Mouse (Mus musculus) intestine, postnatal 0 days (tissue): ENCODE measurements at regions not wholly inside any gene's neighbourhood (a gene's known extent, or its start where the extent isn't known, plus 50 kb on each side); places are given as distances from the start of the nearest gene placed in this dataset.

ENCODE experiments used
- ATAC-seq: fragments of 200-750 bp; cut with Nextera tagmentation; 2 replicates; pipeline ENCODE4 v1.8.0; 2017; ENCODE audit warnings: mild to moderate bottlenecking, moderate TSS enrichment, moderate library complexity
- H3K27ac ChIP-seq: fragments of 300-500 bp; sonication (generic); 2 replicates; pipeline ENCODE4 v1.5.1; 2014; ENCODE audit warnings: mild to moderate bottlenecking, low read depth, low read length, moderate library complexity
- H3K27me3 ChIP-seq: fragments of 300-500 bp; sonication (generic); replicated peaks from 2 replicates; pipeline ENCODE4 v1.6.1; 2014; ENCODE audit warnings: low read length, mixed read lengths; ENCODE audit not compliant: control insufficient read depth, insufficient read depth
- H3K36me3 ChIP-seq: fragments of 300-500 bp; sonication (generic); 2 replicates; pipeline ENCODE4 v1.6.1; 2014; ENCODE audit warnings: mild to moderate bottlenecking, moderate library complexity; ENCODE audit not compliant: control insufficient read depth, insufficient read depth
- H3K4me1 ChIP-seq: fragments of 300-500 bp; sonication (generic); replicated peaks from 2 replicates; pipeline ENCODE4 v1.6.1; 2014; ENCODE audit warnings: antibody characterized with exemption, low read length, mixed read lengths; ENCODE audit not compliant: control insufficient read depth, insufficient read depth
- H3K4me2 ChIP-seq: fragments of 300-500 bp; sonication (generic); replicated peaks from 2 replicates; pipeline ENCODE4 v1.6.1; 2014; ENCODE audit warnings: low read depth, mild to moderate bottlenecking, moderate library complexity
- H3K4me3 ChIP-seq: fragments of 300-500 bp; sonication (generic); 2 replicates; pipeline ENCODE4 v1.5.1; 2014; ENCODE audit warnings: low read depth, low read length
- H3K9ac ChIP-seq: fragments of 300-500 bp; sonication (generic); 2 replicates; pipeline ENCODE4 v1.6.1; 2014; ENCODE audit warnings: mild to moderate bottlenecking, low read depth, low read length
- H3K9me3 ChIP-seq: fragments of 300-500 bp; sonication (generic); 2 replicates; pipeline ENCODE4 v1.6.1; 2016; ENCODE audit warnings: mixed run types; ENCODE audit not compliant: control insufficient read depth
- CTCF ChIP-seq: sonication (generic); IDR thresholded peaks from 2 replicates; pipeline ENCODE4 v1.5.1; 2016; ENCODE audit warnings: low read depth, mild to moderate bottlenecking, control low read depth, antibody characterized with exemption, moderate library complexity
- WGBS: fragments of 180-500 bp; shearing (Covaris S2); extraction: QIAGEN DNeasy Blood & Tissue Kit; methylation state at CpG from one replicate; pipeline ENCODE4 v1.1.7; 2014; 5-methylcytosine and 5-hydroxymethylcytosine counted together

GRCm38 (mm10) chr5:89943276-89944127 is 60.4 kb upstream of the Adamts3 start:
- H3K27me3 ChIP-seq, result no peaks in the 10 kb centered on the region
- no peak overlapping the region for H3K4me3 ChIP-seq
- TF ChIP-seq CTCF, result no peak
- 82% methylated on average over 9 of the region's 9 CpGs for whole genome bisulfite sequencing
- no peaks in the 10 kb centered on the region for H3K9me3 ChIP-seq
- no peaks in the 10 kb centered on the region for H3K36me3 ChIP-seq
- H3K9ac ChIP-seq, result no peak overlapping the region
- no peak overlapping the region for H3K27ac ChIP-seq
- no peak for ATAC-seq
- no peaks in the 10 kb centered on the region for H3K4me1 ChIP-seq
- no peak overlapping the region for H3K4me2 ChIP-seq

- H3K9me3 ChIP-seq, result no peaks in the 10 kb centered on the region
- no peaks in the 10 kb centered on the region for H3K36me3 ChIP-seq
- H3K4me2 ChIP-seq, result no peak overlapping the region
- no peaks in the 10 kb centered on the region for H3K27me3 ChIP-seq
- H3K9ac ChIP-seq, result no peak overlapping the region
- TF ChIP-seq CTCF, result no peak
- 42% methylated on average over 4 of the region's 4 CpGs for WGBS
- H3K27ac ChIP-seq, result no peak overlapping the region
- H3K4me3 ChIP-seq, result no peak overlapping the region
- ATAC-seq, result no peak
- H3K4me1 ChIP-seq, result no peaks in the 10 kb centered on the region
Measured at GRCm38 (mm10) chr5:89942244-89942643, 59.1 kb upstream of the Adamts3 start.

- TF ChIP-seq CTCF, result no peak
- no peaks in the 10 kb centered on the region for H3K9me3 ChIP-seq
- 83% methylated on average over 6 of the region's 6 CpGs for WGBS
- H3K4me1 ChIP-seq, result no peaks in the 10 kb centered on the region
- no peak overlapping the region for H3K4me3 ChIP-seq
- H3K27ac ChIP-seq, result no peak overlapping the region
- ATAC-seq, result no peak
- no peak overlapping the region for H3K9ac ChIP-seq
- H3K4me2 ChIP-seq, result no peak overlapping the region
- H3K27me3 ChIP-seq, result no peaks in the 10 kb centered on the region
- H3K36me3 ChIP-seq, result no peaks in the 10 kb centered on the region
Measured at GRCm38 (mm10) chr5:89932999-89933398, 49.9 kb upstream of the Adamts3 start.
